Mouse (Mus musculus): ENCODE measurements at regions not wholly inside any gene's neighbourhood (a gene's known extent, or its start where the extent isn't known, plus 50 kb on each side); places are given as distances from the start of the nearest gene placed in this dataset.
"Not testable (repeated sequence)": the region's sequence is repeated elsewhere in the genome, so short reads cannot be mapped to it uniquely, and the experiment has no call there.

DNA sequence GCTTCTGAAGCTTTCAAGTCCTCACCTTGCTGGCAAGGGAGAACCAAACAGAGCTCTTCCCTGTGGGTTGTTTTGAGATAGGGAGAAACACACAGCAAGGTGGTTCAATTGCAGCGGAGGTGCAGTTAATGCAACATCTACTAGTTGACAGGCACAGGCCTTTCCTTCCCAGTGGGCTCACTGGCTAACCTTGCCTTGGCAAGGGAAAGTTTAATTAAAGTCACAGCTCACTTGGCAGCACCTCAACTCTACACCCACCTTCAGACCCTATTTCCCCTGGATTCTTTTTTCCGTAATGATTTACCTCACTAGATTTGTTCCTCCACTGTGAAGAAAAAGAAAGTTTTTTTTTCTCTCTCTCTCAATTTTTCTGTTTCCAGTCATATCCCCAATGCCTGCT lies 314.5 kb downstream of the Tlr4 start:
- DNase-seq (ENCODE audit: inconsistent age in 2 of 2, low spot score in 1 of 2) = no peak

DNA sequence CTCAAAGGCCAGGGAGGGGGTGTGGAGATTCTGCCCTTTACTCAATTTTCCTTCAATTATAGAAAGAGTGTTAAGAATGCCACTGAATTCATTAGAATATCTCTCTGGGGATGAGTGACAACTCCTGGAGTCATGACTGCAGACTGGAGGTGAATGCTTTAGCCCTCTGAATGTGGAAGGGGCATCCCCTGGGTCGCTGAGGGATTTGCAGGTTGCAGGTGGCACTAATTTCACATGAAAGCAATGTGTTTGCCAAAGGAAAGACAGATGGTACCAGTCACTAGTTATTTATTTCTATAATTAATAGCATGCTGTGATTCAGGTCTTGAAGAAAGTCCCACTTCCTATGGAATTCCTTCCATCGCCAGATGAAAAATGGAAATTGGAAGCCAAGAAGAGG lies 321.1 kb downstream of the Tlr4 start:
- DNase-seq (ENCODE audit: inconsistent age in 2 of 2, low spot score in 1 of 2) = no peak

DNA sequence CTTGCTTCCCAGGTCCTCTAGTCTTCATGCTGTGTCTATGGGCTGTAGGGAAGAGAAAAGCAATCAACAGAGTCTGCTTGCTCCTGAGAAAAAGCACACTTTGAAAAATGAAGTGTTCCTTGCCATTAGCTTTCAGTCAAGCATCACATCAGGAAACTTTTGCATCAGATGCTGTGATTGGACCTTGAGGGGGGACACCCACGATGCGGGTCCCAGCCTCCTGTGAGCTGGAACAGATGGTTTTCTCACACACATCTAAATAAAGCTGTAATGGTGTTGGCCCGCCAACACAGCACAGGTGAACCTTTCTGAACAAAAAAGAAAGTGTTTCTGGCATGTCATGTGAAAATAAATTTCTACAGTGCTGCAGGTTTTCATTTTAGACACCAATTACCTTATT lies 335.3 kb downstream of the Tlr4 start:
- no peak for DNase-seq (ENCODE audit: inconsistent age in 2 of 2, low spot score in 1 of 2)

DNA sequence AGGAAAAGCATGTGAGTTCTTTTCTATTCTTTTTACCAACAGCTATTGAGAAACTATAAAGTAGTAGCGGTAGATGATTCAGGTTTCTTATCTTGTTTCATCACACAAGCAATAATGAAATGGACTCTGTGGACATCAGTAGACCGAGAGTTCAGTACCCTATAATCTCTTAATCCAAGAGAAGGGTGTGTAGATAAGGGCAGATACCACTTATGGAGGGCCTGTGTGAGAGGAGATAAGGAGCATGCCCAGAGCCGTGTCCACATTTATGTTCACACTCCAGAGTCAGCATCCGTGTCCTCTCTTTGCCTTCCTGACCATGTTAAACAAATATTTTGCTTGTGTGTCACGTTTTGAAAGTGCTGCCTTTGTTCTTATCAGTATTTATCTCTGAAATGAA lies 340.3 kb downstream of the Tlr4 start:
- no peak for DNase-seq (ENCODE audit: inconsistent age in 2 of 2, low spot score in 1 of 2)

DNA sequence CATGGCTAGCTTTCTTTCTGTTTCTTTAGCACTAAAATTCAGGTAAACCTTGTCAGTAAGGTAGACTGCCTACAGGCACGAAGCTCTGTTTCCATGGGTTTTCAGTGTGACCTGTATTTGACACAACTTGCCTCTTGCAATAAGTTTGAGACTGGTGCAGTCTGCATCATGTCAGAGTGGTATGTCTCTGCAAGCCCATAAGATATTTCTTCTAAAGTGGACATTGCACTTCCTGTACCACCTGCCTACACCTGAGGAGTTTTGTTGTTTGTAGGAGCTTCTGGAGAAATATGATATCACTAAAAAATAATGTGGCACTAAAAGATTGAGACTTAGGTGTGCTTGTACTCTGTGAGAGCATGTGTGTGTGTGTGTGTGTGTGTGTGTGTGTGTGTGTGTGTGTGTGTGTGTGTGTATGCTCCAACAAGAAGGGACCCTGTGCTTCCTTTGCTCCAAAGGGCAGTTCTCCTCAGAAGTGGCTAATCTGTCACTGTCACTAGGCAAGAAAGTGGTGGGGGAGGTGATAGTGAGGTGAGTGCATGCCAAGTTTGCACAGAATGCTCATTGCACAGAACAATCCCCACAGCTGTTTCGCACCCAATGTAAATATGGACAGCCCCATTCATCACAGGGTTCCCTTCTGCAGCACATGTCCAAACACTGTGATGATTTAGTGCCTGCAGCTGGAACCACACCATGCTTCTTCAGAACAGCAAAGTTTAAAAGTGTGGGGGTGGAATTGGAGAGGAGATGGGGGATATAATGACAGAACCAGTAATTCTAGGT lies 360.5 kb downstream of the Tlr4 start:
- no peak for DNase-seq (ENCODE audit: inconsistent age in 2 of 2, low spot score in 1 of 2)

DNA sequence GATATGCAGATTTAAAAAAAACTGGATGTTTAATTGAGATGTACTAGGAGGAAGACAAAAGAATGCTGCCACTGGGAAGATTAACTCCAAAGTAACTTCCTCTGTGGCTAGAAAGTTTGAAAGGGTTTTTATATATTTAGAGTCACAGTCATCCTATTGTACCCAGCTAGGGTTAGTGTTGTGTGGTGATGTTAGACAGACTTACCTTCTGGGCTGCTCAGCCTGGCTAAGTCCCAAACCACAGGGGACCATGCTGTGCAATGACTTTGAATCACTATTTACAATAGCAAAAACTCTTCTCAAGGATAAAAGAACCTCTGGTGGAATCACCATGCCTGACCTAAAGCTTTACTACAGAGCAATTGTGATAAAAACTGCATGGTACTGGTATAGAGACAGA lies 363.2 kb downstream of the Tlr4 start:
- no peak for DNase-seq (ENCODE audit: inconsistent age in 2 of 2, low spot score in 1 of 2)

DNA sequence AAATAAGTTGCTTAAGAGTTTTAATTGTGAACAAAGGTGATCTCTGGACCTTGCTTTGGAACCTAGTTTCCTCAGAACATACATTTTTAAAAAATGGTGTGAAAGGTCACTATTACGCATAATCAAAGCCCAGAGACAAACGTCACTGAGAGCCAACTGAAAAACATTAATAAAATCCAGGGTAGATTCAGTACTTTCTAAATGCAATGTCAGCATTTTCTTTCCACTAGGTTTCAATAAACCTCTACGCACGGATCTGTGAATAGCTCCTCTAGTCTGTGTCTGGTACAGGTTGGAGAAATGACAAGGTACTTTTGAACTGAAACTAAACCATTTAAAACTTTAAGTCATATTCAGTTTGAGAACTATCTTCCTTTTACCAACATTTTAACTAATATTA lies 367.0 kb downstream of the Tlr4 start:
- no peak for DNase-seq (ENCODE audit: inconsistent age in 2 of 2, low spot score in 1 of 2)

DNA sequence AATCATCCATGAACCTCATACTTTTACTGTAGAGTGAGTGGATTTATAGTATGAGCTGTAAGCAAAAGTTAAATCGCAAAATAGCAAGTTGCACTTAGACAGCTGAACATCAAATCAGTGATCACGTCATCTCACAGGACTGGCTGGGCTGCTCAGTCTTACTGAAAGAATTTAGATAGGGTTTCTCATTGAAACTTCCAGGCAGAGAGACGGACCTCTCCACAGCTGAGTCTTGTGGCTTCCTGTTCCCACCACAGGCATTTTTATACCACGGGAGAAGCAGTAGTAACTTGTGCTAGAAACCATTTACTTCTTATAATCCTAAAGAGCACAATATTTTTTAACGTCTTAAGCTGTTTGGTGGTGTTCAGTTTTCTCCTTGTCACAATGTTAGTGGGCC lies 369.5 kb downstream of the Tlr4 start:
- no peak for DNase-seq (ENCODE audit: inconsistent age in 2 of 2, low spot score in 1 of 2)

DNA sequence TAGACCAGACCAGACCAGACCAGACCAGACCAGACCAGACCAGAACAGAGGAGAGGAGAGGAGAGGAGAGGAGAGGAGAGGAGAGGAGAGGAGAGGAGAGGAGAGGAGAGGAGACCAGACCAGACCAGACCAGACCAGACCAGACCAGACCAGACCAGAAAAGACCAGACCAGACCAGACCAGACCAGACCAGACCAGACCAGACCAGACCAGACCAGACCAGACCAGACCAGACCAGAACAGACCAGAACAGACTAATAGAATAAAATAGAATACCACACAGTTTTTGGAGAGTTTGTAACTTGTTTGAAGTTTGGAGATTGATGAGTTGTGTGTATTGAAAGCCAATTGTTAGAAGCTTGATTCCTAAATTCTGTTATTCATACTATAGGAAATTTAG lies 381.0 kb downstream of the Tlr4 start:
- DNase-seq (ENCODE audit: inconsistent age in 2 of 2, low spot score in 1 of 2) = peak; percentile 41 to 71

DNA sequence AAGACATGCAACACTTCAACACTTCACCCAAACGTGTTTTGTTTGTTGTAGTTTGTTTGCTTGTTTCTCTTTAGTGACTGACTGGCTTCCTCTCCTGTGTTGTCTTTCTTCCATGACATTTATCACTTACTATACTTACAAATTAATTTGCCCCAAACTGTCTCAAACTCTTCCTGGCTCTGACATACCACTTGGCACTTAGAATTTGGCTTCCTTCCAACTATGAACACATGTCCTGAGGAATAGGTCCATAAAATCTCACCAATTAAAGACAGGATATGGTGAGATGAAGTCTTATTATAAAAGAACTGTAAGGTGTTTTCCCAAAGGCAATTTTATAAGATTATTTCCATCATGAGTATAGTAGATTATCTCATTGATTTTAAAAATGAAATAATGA lies 386.0 kb downstream of the Tlr4 start:
- DNase-seq (ENCODE audit: inconsistent age in 2 of 2, low spot score in 1 of 2) = no peak

DNA sequence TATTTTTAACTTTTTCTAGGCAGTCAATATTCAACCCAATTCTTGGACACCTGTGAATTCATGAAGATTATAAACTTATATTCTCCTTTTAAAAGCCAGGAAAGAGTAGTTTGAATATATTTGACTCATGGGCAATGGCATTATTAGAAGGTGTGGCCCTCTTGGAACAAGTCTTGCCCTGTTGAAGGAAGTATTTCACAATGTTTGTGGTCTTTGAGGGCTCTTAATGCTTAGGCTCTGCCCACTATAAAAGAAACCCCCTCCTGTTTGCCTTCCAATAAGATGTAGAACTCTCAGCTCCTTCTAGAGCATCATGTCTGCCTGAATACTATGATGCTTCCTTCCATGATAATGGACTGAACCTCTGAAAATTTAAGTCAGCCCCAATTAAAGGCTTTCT lies 397.1 kb downstream of the Tlr4 start:
- DNase-seq (ENCODE audit: inconsistent age in 2 of 2, low spot score in 1 of 2) = no peak

DNA sequence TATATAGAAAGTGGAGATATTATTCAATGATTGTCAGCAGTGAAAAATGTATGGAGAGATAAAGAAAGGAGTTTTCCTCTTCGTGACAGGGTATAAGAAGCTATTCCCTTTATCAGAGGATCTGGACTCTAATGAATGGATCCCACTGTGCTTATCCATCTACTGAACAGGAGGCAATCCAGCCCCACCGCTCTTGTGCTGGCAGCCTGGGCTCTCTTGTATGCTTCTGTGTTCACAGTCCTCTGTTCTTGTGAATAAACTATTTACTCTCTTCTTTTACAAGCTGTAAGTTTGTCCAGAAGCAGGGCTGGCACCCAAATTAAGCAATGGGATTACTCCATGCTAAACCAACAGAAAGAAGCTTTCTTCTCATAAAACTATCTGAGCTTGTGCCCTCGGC lies 401.8 kb downstream of the Tlr4 start:
- DNase-seq (ENCODE audit: inconsistent age in 2 of 2, low spot score in 1 of 2) = no peak

DNA sequence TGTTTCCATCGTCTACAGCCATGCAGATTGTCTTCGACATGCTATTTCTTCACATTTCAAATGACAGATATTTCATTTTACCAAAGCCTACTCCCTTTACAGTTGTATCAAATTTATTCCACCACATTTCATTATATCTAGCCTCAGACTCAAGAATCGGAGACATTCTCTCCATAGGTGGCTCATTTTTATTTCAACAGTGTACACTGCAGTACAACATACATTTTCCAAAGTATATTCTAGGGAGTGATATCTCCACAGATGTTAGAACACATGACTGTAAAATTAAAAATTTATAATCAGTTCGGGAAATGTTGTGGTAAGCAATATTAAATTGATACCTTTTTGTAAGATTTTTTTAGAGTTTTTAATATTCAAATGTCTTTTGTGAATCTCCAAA lies 446.2 kb downstream of the Tlr4 start:
- DNase-seq (ENCODE audit: inconsistent age in 2 of 2, low spot score in 1 of 2) = no peak

DNA sequence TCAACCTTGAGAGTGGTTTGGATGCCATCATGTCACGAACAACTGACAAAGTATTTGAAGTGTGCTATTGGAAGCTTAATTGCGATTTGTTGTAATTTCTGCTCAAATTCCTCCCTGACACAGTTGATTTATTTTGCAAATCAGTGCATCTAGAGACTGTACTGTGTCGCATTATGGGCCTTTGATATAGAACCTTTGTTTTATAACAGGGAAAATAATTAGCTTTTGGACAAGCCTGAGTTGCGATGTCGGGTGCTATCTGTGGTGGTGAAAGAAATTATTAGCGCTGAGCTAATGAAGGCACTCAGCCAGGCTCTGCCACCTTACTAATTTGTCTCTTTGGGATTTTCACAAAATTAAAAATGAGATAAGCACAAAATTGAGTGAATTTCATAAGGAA lies 473.6 kb downstream of the Tlr4 start:
- no peak for DNase-seq (ENCODE audit: inconsistent age in 2 of 2, low spot score in 1 of 2)

DNA sequence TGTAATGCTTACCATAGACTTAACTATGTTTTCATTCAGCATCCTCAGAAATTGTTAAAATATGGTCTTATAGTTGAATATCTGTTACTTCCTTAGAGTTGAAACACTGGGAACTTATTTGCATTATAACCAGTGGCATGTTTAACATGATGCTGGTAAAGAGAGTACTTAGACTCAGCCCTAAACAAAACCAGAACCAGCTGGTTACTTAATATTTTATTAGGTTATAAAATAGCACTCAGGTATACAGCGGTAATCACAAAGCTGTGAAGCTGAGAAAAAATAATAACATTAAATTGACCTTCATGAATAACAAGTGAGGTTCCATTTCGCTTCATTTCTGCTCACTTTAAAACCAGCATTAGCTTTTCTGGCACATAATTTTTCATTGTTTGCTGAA lies 474.4 kb downstream of the Tlr4 start:
- DNase-seq (ENCODE audit: inconsistent age in 2 of 2, low spot score in 1 of 2) = no peak

DNA sequence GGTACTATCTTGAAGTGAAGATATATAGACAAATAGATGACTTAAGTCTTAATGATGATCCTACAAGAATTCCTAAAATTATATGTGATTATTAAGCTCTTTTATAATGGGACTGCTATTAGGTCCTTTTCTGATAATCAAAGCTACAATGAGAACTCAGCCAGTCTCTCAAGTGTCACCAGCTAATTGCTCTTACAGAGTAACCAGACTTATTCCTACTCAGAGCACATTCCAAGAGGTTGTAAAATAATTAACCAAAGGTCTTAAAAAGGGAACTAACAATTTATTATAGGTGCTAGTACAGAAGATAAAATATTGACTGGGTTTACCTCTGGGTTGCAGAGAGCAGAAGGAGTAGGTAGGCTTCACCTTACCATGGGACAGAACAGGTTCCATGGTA lies 492.7 kb downstream of the Tlr4 start:
- DNase-seq (ENCODE audit: inconsistent age in 2 of 2, low spot score in 1 of 2) = not testable (repeated sequence)
